Mouse (Mus musculus): ENCODE measurements around the gene Pax2. TPM values are rescaled to one million over a fixed set of nuclear protein-coding genes. Genes with fewer than 3 reads are reported as not detected.
"Not testable (repeated sequence)": the region's sequence is repeated elsewhere in the genome, so short reads cannot be mapped to it uniquely, and the experiment has no call there.

Pax2 gene
- polyA plus RNA-seq, 1 experiment from 2014 or later: 0.63 TPM

DNA sequence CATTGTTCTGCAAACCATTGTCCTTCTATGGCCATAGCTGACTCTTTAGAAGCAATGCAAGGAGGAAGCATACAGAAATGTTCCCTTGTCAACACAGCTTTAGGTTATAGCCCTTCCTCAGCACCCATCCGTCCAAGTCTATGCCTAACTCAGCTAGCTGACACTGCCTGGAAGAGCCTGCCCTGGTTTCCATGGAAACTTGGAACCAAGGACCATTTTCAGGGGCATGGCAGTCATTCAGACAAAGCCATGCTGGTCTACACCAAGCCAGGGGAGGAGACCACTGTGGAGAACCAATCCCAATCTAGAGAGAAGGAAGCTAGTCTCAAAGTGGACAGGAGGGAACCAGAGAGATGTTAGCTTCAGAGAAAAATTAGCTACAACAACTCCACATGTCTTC lies 77.5 kb downstream of the Pax2 start:
- no peak for ATAC-seq
- H3K4me2 ChIP-seq (replicated peaks): no peak overlapping the region
- peaks cover 30% of the 10 kb centered on the region for H3K4me1 ChIP-seq (replicated peaks)
- H3K4me3 ChIP-seq (replicated peaks): no peak overlapping the region
- H3K27me3 ChIP-seq: peaks cover 84% of the 10 kb centered on the region
- H3K9me3 ChIP-seq: no peaks in the 10 kb centered on the region
- 35% methylated on average over 1 of the region's 1 CpGs for WGBS
- no peak overlapping the region for H3K9ac ChIP-seq (replicated peaks)
- no peak overlapping the region for H3K27ac ChIP-seq
- no peaks in the 10 kb centered on the region for H3K36me3 ChIP-seq

- Histone ChIP-seq H3K9ac (replicated peaks) (no peak overlapping the region), H3K9me3 (no peaks in the 10 kb centered on the region), H3K27me3 (peaks cover 87% of the 10 kb centered on the region), H3K36me3 (no peaks in the 10 kb centered on the region), H3K4me1 (replicated peaks) (peaks cover 30% of the 10 kb centered on the region), H3K27ac (no peak overlapping the region), H3K4me2 (replicated peaks) (no peak overlapping the region), H3K4me3 (replicated peaks) (no peak overlapping the region)
- no peak for ATAC-seq
- 12% methylated on average over 11 of the region's 11 CpGs for WGBS
Measured at GRCm38 (mm10) chr19:44834218-44835041, 78.6 kb downstream of the Pax2 start.

DNA sequence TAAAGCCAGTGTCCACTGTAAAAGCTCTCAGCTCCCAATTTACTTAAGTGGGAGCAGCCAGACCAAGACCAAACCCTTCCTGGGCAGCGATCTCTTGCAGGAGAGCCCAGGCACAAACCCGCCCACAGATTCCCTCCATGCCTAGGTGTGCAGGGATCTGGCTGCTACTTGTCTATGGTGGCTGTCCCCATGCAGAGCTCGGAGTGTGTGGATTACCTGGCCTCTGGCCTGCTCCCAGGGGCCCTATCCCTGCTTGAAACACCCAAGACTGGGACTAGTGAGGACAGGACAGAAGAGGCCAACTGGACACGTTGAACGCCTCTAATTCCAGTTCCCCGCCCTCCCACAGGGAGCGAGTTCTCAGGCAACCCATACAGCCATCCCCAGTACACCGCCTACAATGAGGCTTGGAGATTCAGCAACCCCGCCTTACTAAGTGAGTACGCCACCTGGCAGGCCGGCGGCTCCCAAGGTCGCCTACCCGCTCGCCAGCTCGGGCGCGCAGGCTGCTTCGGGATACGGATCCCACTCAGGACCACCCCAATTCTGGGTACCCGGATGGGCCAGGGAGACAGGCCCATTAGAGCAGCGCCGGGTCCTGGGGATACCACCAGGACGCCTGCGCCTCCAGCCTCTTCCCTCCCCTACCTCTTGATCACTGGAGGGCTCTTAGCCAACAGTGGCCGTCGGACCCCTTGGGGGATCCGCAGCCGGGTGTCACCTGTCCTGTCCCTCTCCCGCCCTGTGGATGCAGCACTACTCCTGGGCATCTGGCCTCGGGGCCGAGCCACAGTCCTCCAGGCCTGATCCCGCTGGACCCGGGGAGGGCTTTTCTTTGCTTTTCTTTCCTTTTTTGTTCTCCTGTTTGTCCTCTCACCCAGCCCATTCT lies 79.4 kb downstream of the Pax2 start:
- Histone ChIP-seq H3K9ac (replicated peaks) (peak overlapping the region; percentile 49), H3K36me3 (no peaks in the 10 kb centered on the region), H3K27me3 (peaks cover 95% of the 10 kb centered on the region), H3K4me2 (replicated peaks) (peak overlapping the region; percentile 77), H3K9me3 (no peaks in the 10 kb centered on the region), H3K4me1 (replicated peaks) (peaks cover 30% of the 10 kb centered on the region), H3K4me3 (replicated peaks) (peak overlapping the region; percentile 44), H3K27ac (no peak overlapping the region)
- 6% methylated on average over 34 of the region's 34 CpGs for WGBS
- peak; percentile 43 for ATAC-seq

GRCm38 (mm10) chr19:44835931-44836861 lies 80.4 kb downstream of the Pax2 start:
- Histone ChIP-seq H3K9me3 (no peaks in the 10 kb centered on the region), H3K4me2 (replicated peaks) (peak overlapping the region; percentile 77), H3K9ac (replicated peaks) (peak overlapping the region; percentile 49), H3K4me3 (replicated peaks) (peak overlapping the region; percentile 44), H3K27me3 (peaks cover 94% of the 10 kb centered on the region), H3K4me1 (replicated peaks) (peaks cover 30% of the 10 kb centered on the region), H3K36me3 (no peaks in the 10 kb centered on the region), H3K27ac (no peak overlapping the region)
- under 1% methylated on average over 69 of the region's 71 CpGs for whole genome bisulfite sequencing
- peak; percentile 67 for ATAC-seq

DNA sequence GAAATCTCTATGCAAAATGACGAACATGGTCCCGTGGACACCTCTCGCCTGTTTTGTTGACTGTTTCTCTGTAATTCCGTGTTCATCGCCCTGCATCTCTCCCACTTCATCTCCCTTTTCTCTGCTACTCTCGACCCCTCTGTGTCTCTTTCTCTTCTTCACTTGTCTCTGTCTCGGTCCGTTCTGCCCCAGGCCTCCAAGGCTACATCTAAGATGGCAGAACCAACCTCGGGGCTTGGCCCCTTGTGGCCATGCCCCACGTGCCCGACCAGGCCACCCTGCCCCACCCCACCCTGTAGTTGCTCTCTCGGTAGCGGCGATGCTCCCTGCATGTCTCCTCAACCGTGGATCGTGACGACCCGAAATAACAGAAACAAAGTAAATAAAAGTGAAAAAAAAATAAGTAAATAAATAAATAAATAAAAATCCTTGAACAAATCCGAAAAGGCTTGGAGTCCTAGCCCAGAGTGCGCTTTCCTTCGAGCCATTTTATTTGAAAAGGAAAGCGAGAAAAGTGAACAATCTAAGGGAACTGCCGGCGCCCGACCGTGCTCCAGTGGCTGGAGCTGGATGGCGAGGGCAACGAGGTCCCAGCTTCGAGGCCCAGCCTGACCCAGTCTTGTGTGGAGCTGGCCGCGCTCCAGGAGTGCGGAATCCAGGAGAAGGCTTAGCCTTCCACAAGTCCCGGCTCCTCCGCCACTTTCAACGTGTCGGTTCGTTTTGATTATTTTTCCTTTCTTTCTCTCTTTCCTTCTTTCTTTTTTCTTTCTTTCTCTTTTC lies 81.8 kb downstream of the Pax2 start:
- peaks cover 30% of the 10 kb centered on the region for H3K4me1 ChIP-seq (replicated peaks)
- WGBS: 2% methylated on average over 37 of the region's 37 CpGs
- H3K36me3 ChIP-seq: no peaks in the 10 kb centered on the region
- H3K27me3 ChIP-seq: peaks cover 84% of the 10 kb centered on the region
- no peak overlapping the region for H3K27ac ChIP-seq
- no peak for ATAC-seq
- peak overlapping the region; percentile 44; the same call in 1 of the 2 replicates for H3K4me3 ChIP-seq (replicated peaks)
- H3K4me2 ChIP-seq (replicated peaks): peak overlapping the region; percentile 77; the same call in 1 of the 2 replicates
- no peaks in the 10 kb centered on the region for H3K9me3 ChIP-seq
- no peak overlapping the region for H3K9ac ChIP-seq (replicated peaks)

- Histone ChIP-seq H3K4me2 (replicated peaks) (no peak overlapping the region), H3K27ac (no peak overlapping the region), H3K36me3 (no peaks in the 10 kb centered on the region), H3K4me1 (replicated peaks) (peaks cover 30% of the 10 kb centered on the region), H3K9ac (replicated peaks) (no peak overlapping the region), H3K27me3 (peaks cover 78% of the 10 kb centered on the region), H3K9me3 (no peaks in the 10 kb centered on the region), H3K4me3 (replicated peaks) (no peak overlapping the region)
- 12% methylated on average over 9 of the region's 9 CpGs for WGBS
- ATAC-seq: no peak
Measured at GRCm38 (mm10) chr19:44838321-44838720, 82.5 kb downstream of the Pax2 start.

DNA sequence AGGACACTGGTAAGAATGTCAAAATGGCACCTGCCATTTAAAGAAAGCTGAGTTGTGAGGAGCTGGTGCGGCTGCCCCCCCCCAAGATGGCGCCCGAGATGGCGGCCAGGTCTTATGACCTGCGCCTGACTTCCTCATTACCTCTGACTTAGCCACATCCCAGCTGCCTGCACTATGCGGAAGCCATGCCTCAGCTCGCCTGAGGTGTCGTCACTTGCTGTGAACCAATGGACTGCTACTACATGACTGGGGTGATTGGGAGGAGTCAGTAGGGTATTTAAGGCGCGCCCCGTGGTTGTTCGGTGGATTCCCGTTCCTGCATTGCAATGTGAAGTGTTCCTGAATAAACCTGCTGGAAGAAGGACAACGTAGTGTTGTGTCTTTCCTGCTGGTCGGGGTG lies 86.8 kb downstream of the Pax2 start:
- not testable (repeated sequence) for H3K36me3 ChIP-seq; H3K4me3 ChIP-seq (replicated peaks); H3K4me1 ChIP-seq (replicated peaks); H3K9ac ChIP-seq (replicated peaks); H3K4me2 ChIP-seq (replicated peaks); ATAC-seq; H3K9me3 ChIP-seq; H3K27ac ChIP-seq
- H3K27me3 ChIP-seq: peaks cover 45% of the 10 kb centered on the region
- 93% methylated on average over 15 of the region's 15 CpGs for WGBS

DNA sequence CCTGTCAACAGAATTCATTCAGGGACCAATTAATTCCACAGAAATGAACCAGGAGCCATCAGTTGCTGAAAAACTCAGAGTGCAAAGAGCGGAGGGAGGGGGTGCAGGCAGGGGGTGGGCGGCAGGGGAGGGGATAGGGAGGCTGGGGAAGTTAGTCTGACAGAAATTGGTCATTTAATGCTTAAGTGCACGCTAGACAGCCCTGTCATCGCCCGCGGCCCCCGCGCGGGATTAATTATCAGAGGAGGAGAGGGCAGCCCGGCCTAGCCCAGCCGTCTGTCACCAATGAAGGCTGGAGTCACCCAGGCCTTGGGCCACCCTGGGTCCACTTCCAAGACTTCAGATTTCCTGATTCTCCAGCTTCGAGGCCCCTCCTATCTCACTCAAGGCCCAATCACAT lies 93.6 kb downstream of the Pax2 start:
- no peaks in the 10 kb centered on the region for H3K4me1 ChIP-seq (replicated peaks)
- H3K27ac ChIP-seq: no peak overlapping the region
- peaks cover 9% of the 10 kb centered on the region for H3K27me3 ChIP-seq
- no peak overlapping the region for H3K9ac ChIP-seq (replicated peaks)
- no peak for ATAC-seq
- 74% methylated on average over 12 of the region's 12 CpGs for WGBS
- H3K36me3 ChIP-seq: no peaks in the 10 kb centered on the region
- no peak overlapping the region for H3K4me2 ChIP-seq (replicated peaks)
- no peaks in the 10 kb centered on the region for H3K9me3 ChIP-seq
- H3K4me3 ChIP-seq (replicated peaks): no peak overlapping the region

DNA sequence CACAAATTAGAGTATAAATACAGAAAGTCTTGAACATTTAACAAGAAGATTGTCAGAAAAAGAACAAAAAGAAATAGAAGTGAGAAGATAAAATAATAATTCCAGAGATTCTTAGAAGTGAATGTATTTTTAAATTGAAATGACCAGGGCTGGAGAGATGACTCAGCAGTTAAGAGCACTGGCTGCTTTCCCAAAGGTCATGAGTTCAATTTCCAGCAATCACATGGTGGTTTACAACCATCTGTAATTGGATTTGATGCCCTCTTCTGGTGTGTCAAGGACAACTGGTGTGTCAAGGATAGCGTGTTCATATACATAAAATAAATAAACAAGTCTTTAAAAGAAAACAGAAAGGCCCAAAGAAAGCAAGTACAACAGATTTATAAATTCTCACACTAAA lies 102.8 kb downstream of the Pax2 start:
- H3K4me1 ChIP-seq (replicated peaks): no peaks in the 10 kb centered on the region
- H3K9ac ChIP-seq (replicated peaks): no peak overlapping the region
- no peaks in the 10 kb centered on the region for H3K36me3 ChIP-seq
- H3K27me3 ChIP-seq: 0 out of 2 replicates have a peak, but pooled peaks cover 2% of the 10 kb centered on the region
- ATAC-seq: no peak
- WGBS: 96% methylated on average over 1 of the region's 1 CpGs
- H3K9me3 ChIP-seq: no peaks in the 10 kb centered on the region
- H3K27ac ChIP-seq: no peak overlapping the region
- H3K4me2 ChIP-seq (replicated peaks): no peak overlapping the region
- no peak overlapping the region for H3K4me3 ChIP-seq (replicated peaks)

- Histone ChIP-seq H3K27ac (no peak overlapping the region), H3K4me3 (replicated peaks) (no peak overlapping the region), H3K27me3 (peaks cover 20% of the 10 kb centered on the region; the same call in 1 of the 2 replicates), H3K9ac (replicated peaks) (no peak overlapping the region), H3K9me3 (no peaks in the 10 kb centered on the region), H3K4me2 (replicated peaks) (no peak overlapping the region), H3K36me3 (no peaks in the 10 kb centered on the region), H3K4me1 (replicated peaks) (no peaks in the 10 kb centered on the region)
- 69% methylated on average over 2 of the region's 2 CpGs for WGBS
- no peak for ATAC-seq
Measured at GRCm38 (mm10) chr19:44868766-44869165, 112.9 kb downstream of the Pax2 start.

Data from midbrain, embryonic 13.5 days (tissue).